Comparison of ENCODE assay signal across 35 mouse cellular contexts in the genomic region with DNA sequence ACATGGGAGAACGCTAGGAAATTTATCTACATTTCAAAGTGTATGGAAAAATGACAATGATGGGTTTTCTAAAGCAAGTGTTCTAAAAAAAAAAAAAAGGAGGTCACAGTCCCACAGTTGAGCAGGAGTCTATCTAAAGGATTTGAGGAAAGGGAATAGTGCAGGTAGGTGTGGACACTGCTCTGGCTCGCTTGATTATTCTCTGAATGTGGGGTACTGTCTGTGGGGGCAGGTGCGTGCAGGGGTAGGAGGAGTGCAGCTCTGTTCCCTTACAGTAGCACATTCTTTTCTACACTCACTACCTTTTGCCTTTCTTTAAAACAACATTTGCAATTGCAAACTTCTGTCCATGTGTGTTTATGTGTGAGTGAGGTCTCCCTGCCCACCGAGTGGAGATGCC.
"Had no signal": no experiment of that assay in that cellular context is flagged by ENCODE, and none has a peak within 500 bp of the region (broad histone marks: within the 10 kb centered on the region; RNA-seq: fewer than 3 reads in every experiment).

No protein-coding gene starts in this region.

- H3K27me3 ChIP-seq: heart, embryonic 12.5 days; heart, embryonic 13.5 days; heart, embryonic 15.5 days; hindbrain, embryonic 12.5 days; hindbrain, embryonic 13.5 days; hindbrain, embryonic 15.5 days; intestine, embryonic 15.5 days; kidney, embryonic 15.5 days had no signal

- H3K4me2 ChIP-seq: heart, embryonic 11.5 days; heart, embryonic 12.5 days; heart, embryonic 13.5 days; heart, embryonic 15.5 days; hindbrain, embryonic 12.5 days; hindbrain, embryonic 13.5 days; hindbrain, embryonic 14.5 days; hindbrain, embryonic 15.5 days; intestine, embryonic 15.5 days; kidney, embryonic 15.5 days had no signal

- H3K4me1 ChIP-seq: heart, embryonic 10.5 days; heart, embryonic 12.5 days; heart, embryonic 13.5 days; heart, embryonic 15.5 days; hindbrain, embryonic 10.5 days; hindbrain, embryonic 12.5 days; hindbrain, embryonic 13.5 days; hindbrain, embryonic 15.5 days; intestine, embryonic 15.5 days; kidney, embryonic 15.5 days had no signal

- H3K9me3 ChIP-seq: heart, embryonic 10.5 days; heart, embryonic 12.5 days; heart, embryonic 13.5 days; heart, embryonic 15.5 days; hindbrain, embryonic 10.5 days; hindbrain, embryonic 12.5 days; hindbrain, embryonic 13.5 days; hindbrain, embryonic 15.5 days; intestine, embryonic 15.5 days; kidney, embryonic 15.5 days had no signal

- H3K36me3 ChIP-seq: heart, embryonic 10.5 days; heart, embryonic 12.5 days; heart, embryonic 13.5 days; heart, embryonic 15.5 days; hindbrain, embryonic 10.5 days; hindbrain, embryonic 12.5 days; hindbrain, embryonic 13.5 days; hindbrain, embryonic 15.5 days; intestine, embryonic 15.5 days; kidney, embryonic 15.5 days had no signal

- H3K4me3 ChIP-seq: heart, embryonic 10.5 days; heart, embryonic 12.5 days; heart, embryonic 13.5 days; heart, embryonic 15.5 days; hindbrain, embryonic 10.5 days; hindbrain, embryonic 12.5 days; hindbrain, embryonic 13.5 days; hindbrain, embryonic 15.5 days; intestine, embryonic 15.5 days; kidney, embryonic 15.5 days; layer of hippocampus, adult 2 months had no signal

- H3K27ac ChIP-seq: heart, embryonic 10.5 days; heart, embryonic 13.5 days; heart, embryonic 15.5 days; hindbrain, embryonic 10.5 days; hindbrain, embryonic 12.5 days; hindbrain, embryonic 13.5 days; hindbrain, embryonic 14.5 days; hindbrain, embryonic 15.5 days; hindbrain, postnatal 0 days; intestine, embryonic 15.5 days; kidney, embryonic 15.5 days; kidney, postnatal 0 days; layer of hippocampus, adult 2 months had no signal

- H3K9ac ChIP-seq: heart, embryonic 12.5 days; heart, embryonic 13.5 days; heart, embryonic 15.5 days; hindbrain, embryonic 12.5 days; hindbrain, embryonic 13.5 days; hindbrain, embryonic 14.5 days; hindbrain, embryonic 15.5 days; intestine, embryonic 15.5 days; kidney, embryonic 15.5 days had no signal

- DNase-seq: heart, postnatal 10 days; heart, postnatal 14 days; heart, postnatal 36 days; heart, postnatal 4 days; kidney, adult 11 months; kidney, adult 18-20 months; kidney, adult 2 months; kidney, adult 8-10 months; kidney, adult 9 months; kidney, postnatal 10 days; kidney, postnatal 14 days; kidney, postnatal 25 days; kidney, postnatal 36 days; kidney, postnatal 4 days; layer of hippocampus, adult 9-11 months; layer of hippocampus, postnatal 36 days had no signal

- ATAC-seq: hindbrain, embryonic 16.5 days; hindbrain, postnatal 0 days; inflammation-experienced regulatory T-cells, adult 6 months; intestine, embryonic 15.5 days; intestine, embryonic 16.5 days; intestine, postnatal 0 days had no signal
